Comparison of ENCODE assay signal across 23 mouse cellular contexts in the genomic region with DNA sequence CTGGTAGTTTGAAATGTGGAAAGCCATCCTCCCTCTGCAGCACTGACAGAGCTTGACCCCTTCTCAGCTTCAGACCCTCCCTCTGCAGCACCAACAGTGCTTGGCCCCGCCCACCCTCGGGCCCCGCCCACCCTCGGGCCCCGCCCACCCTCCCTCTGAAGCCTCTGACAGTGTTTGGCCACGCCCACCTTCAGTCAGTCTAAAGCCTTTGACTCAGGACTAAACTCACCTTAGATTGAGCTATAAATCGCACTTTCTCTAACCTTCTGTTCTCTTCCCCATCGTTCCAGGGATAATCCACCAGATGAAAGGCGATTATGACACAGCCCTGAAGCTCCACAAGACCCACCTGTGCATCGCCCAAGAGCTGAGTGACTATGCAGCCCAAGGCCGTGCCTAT.
DNase-seq lines count a peak whose midpoint lies in the region; ATAC-seq and TF ChIP-seq lines count a peak whose summit lies in the region.
"Had no signal": no experiment of that assay in that cellular context is flagged by ENCODE, and none has a peak within 500 bp of the region (broad histone marks: within the 10 kb centered on the region; RNA-seq: fewer than 3 reads in every experiment).

No protein-coding gene starts in this region.

- 46% methylated on average over 11 of the region's 11 CpGs for WGBS in liver, postnatal 0 days (ENCODE audit: insufficient replicate concordance)
- WGBS in liver, embryonic 11.5 days: 41% methylated on average over 11 of the region's 11 CpGs
- 44% methylated on average over 11 of the region's 11 CpGs for WGBS in embryonic facial prominence, embryonic 10.5 days

- H3K4me2 ChIP-seq in liver, postnatal 0 days (ENCODE audit: low read depth, low read length): no peak overlapping the region
- H3K4me2 ChIP-seq in liver, embryonic 11.5 days: no peak overlapping the region
- H3K4me2 ChIP-seq: embryonic facial prominence, embryonic 13.5 days; hindbrain, embryonic 15.5 days had no signal

- no peaks in the 10 kb centered on the region for H3K4me1 ChIP-seq in liver, postnatal 0 days (ENCODE audit: insufficient read depth)
- H3K4me1 ChIP-seq in liver, embryonic 11.5 days (replicated peaks; ENCODE audit: control insufficient read depth, insufficient read depth, low read length): peaks cover 1% of the 10 kb centered on the region
- peaks cover 22% of the 10 kb centered on the region for H3K4me1 ChIP-seq in E14TG2a.4 (replicated peaks; ENCODE audit: low read depth, low read length)
- H3K4me1 ChIP-seq in embryonic facial prominence, embryonic 10.5 days: peaks cover 76% of the 10 kb centered on the region

- no peak overlapping the region for H3K9ac ChIP-seq in liver, postnatal 0 days (replicated peaks)
- H3K9ac ChIP-seq in liver, embryonic 11.5 days (ENCODE audit: low read depth, low read length): no peak overlapping the region
- H3K9ac ChIP-seq: embryonic facial prominence, embryonic 13.5 days; hindbrain, embryonic 15.5 days had no signal

- H3K9me3 ChIP-seq in liver, postnatal 0 days (ENCODE audit: low read length): no peaks in the 10 kb centered on the region
- H3K9me3 ChIP-seq in liver, embryonic 11.5 days (ENCODE audit: control insufficient read depth, low read length): no peaks in the 10 kb centered on the region
- no peaks in the 10 kb centered on the region for H3K9me3 ChIP-seq in E14TG2a.4 (ENCODE audit: low read length)
- H3K9me3 ChIP-seq in embryonic facial prominence, embryonic 10.5 days: no peaks in the 10 kb centered on the region
- H3K9me3 ChIP-seq: embryonic facial prominence, embryonic 13.5 days; heart, embryonic 10.5 days; hindbrain, embryonic 15.5 days had no signal

- TF ChIP-seq EP300 in liver, postnatal 0 days (IDR thresholded peaks at IDR 0.05; ENCODE audit: low read depth): no peak

- DNase-seq in CD4-positive, CD25-positive, alpha-beta regulatory T cell, adult 2 months (ENCODE audit: low read depth, low spot score): peak; percentile 27
- peak; percentile 33 for DNase-seq in liver, postnatal 0 days
- DNase-seq in liver, embryonic 11.5 days (ENCODE audit: low spot score): no peak
- DNase-seq in embryonic facial prominence, embryonic 10.5 days (ENCODE audit: low spot score): peak; percentile 54
- no peak for DNase-seq in cerebellum, adult 9-11 months
- DNase-seq: adrenal gland, adult 2 months; cerebellum, adult 18-20 months; cerebellum, postnatal 25 days; gastrocnemius, postnatal 10 days; heart, postnatal 4 days; kidney, postnatal 10 days; thymus, postnatal 14 days had no signal

- H3K36me3 ChIP-seq in liver, postnatal 0 days (replicated peaks; ENCODE audit: insufficient read depth, low read length): no peaks in the 10 kb centered on the region
- 0 out of 2 replicates have a peak, but pooled peaks cover 2% of the 10 kb centered on the region for H3K36me3 ChIP-seq in liver, embryonic 11.5 days (ENCODE audit: control insufficient read depth, insufficient read depth, low read length)
- no peaks in the 10 kb centered on the region for H3K36me3 ChIP-seq in E14TG2a.4 (ENCODE audit: insufficient read depth, low read length)
- peaks cover 46% of the 10 kb centered on the region for H3K36me3 ChIP-seq in embryonic facial prominence, embryonic 10.5 days (replicated peaks)

- no peak for ATAC-seq in CD4-positive, CD25-positive, alpha-beta regulatory T cell, adult 4 months
- ATAC-seq in liver, postnatal 0 days: no peak
- ATAC-seq in liver, embryonic 11.5 days (replicated peaks; ENCODE audit: low FRiP score): no peak; the same call in 1 of the 2 replicates
- ATAC-seq: forebrain, embryonic 14.5 days; intestine, postnatal 0 days; lung, postnatal 0 days had no signal

- TF ChIP-seq CTCF in liver, postnatal 0 days (IDR thresholded peaks at IDR 0.05; ENCODE audit: low read depth): no peak
- TF ChIP-seq CTCF in E14TG2a.4 (conservative IDR thresholded peaks at IDR 0.05; ENCODE audit: low read length): no peak

- no peaks in the 10 kb centered on the region for H3K27me3 ChIP-seq in liver, postnatal 0 days (ENCODE audit: insufficient read depth, low read length)
- no peaks in the 10 kb centered on the region for H3K27me3 ChIP-seq in liver, embryonic 11.5 days (replicated peaks; ENCODE audit: control insufficient read depth, insufficient read depth, low read length)
- H3K27me3 ChIP-seq in E14TG2a.4 (ENCODE audit: insufficient read depth, low read length): peaks cover 28% of the 10 kb centered on the region
- 0 out of 2 replicates have a peak, but pooled peaks cover 8% of the 10 kb centered on the region for H3K27me3 ChIP-seq in embryonic facial prominence, embryonic 10.5 days (replicated peaks; ENCODE audit: low read depth, poor library complexity, severe bottlenecking)
- H3K27me3 ChIP-seq: embryonic facial prominence, embryonic 13.5 days; hindbrain, embryonic 15.5 days had no signal

- no peak overlapping the region for H3K4me3 ChIP-seq in liver, postnatal 0 days (ENCODE audit: low read depth, low read length)
- H3K4me3 ChIP-seq in liver, embryonic 11.5 days (ENCODE audit: low read depth, low read length): no peak overlapping the region
- peak overlapping the region; percentile 14 for H3K4me3 ChIP-seq in E14TG2a.4 (replicated peaks; ENCODE audit: low read length)
- no peak overlapping the region for H3K4me3 ChIP-seq in embryonic facial prominence, embryonic 10.5 days
- H3K4me3 ChIP-seq: embryonic facial prominence, embryonic 13.5 days; erythroblast, embryonic 14.5 days; heart, embryonic 10.5 days; hindbrain, embryonic 15.5 days; left cerebral cortex, adult 2 months had no signal

- no peak overlapping the region for H3K27ac ChIP-seq in liver, postnatal 0 days (ENCODE audit: low read depth)
- no peak overlapping the region for H3K27ac ChIP-seq in liver, embryonic 11.5 days (ENCODE audit: low read depth, low read length)
- peak overlapping the region; percentile 40; the same call in 1 of the 2 replicates for H3K27ac ChIP-seq in embryonic facial prominence, embryonic 10.5 days (replicated peaks)
- H3K27ac ChIP-seq: embryonic facial prominence, embryonic 13.5 days; heart, embryonic 10.5 days; hindbrain, embryonic 15.5 days; left cerebral cortex, adult 2 months; macrophage had no signal

Comparison
In these comparisons a context has a peak if more than half of its experiments do, and no peak if none do; other contexts are left out.
1. DNase-seq: peak in CD4-positive, CD25-positive, alpha-beta regulatory T cell, adult 2 months (single experiment), liver, postnatal 0 days (single experiment) and embryonic facial prominence, embryonic 10.5 days (single experiment); none in liver, embryonic 11.5 days (single experiment) and cerebellum, adult 9-11 months (single experiment).